Mouse (Mus musculus) layer of hippocampus, postnatal 10 days (tissue): ENCODE results near the gene Gtsf1. TPM values are rescaled to one million over a fixed set of nuclear protein-coding genes. Genes with fewer than 3 reads are reported as not detected.
A peak's percentile ranks its signal among the peaks of the same experiment; 100 is the strongest.

Source experiments
- DNase-seq, 2 experiments: peaks; one replicate each; pipeline ENCODE4 v3.0.0; 2021; ENCODE audit warnings: low spot score in 2 of 2
- total RNA-seq, 2 experiments: library from RNA; stranded (reverse); gene quantifications; 2 replicates each; pipeline ENCODE4 v1.2.3; 2021

The Gtsf1 gene
- total RNA-seq, 2 experiments from 2014 or later: not detected

DNA sequence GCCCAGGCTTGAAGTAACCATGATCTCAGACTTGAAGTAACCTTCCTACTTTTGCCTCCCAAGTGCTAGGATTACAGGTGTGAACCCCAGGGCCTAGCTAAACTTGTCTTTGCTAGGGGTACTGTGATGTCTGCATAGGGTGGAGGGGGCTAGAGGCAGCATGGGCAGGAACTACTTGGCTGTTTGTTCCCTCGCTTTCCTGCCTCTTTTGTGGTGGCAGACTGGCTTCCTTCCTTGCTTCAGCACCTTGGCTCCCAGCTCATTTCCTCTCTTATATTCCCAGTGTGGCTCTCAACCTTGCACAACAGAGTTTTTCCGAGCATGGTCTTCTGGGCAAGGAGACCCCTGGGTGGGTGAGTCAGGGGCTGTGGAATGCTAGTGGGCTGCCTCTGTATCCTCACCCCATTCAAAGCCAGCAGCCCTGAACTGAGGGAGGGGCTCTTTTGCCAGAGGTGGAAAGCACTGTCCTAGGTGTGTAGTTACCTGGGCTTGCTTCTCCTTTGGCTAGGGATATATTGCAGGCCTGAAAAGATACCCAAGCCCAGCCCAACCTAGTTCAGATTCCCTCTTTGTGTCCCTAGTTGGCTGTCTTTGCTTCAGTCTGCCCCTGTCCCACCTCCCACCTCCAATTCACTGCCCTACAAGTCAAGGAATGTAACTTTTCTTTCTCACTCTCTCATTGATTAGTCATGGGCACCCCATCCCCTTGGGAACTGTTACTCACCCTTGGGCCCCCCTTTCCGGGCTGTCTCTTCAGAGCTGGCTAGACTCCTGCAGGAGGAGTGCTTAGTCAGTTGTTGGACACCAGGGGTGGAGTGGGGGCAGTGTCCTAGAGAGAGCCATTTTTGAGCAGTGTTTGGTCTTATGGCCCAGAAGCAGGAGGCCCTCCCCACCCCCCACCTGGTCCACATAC lies 52.3 kb downstream of the Gtsf1 start:
- DNase-seq: no peak

DNA sequence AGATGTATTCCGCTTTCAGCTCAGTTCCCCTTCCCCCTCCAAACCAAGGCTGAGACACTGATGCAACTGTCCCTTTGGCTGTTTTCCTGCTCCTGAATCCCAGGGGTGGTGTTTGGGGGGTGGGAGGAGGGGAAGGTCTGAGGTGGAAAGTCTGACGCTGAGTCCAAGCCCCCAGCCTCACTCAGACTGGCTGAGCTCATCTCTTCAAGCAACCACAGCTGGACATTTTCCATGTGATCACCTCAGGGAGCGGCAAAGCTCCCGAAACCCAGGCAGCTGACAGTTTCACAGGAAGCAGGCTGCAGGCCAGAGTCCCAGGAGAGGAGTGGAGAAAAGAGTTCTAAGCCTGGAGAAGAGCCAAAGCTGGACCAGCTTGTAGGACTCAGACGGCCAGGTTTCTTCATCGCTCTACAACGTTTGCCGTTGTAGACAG lies 53.4 kb downstream of the Gtsf1 start:
- DNase-seq: no peak

DNA sequence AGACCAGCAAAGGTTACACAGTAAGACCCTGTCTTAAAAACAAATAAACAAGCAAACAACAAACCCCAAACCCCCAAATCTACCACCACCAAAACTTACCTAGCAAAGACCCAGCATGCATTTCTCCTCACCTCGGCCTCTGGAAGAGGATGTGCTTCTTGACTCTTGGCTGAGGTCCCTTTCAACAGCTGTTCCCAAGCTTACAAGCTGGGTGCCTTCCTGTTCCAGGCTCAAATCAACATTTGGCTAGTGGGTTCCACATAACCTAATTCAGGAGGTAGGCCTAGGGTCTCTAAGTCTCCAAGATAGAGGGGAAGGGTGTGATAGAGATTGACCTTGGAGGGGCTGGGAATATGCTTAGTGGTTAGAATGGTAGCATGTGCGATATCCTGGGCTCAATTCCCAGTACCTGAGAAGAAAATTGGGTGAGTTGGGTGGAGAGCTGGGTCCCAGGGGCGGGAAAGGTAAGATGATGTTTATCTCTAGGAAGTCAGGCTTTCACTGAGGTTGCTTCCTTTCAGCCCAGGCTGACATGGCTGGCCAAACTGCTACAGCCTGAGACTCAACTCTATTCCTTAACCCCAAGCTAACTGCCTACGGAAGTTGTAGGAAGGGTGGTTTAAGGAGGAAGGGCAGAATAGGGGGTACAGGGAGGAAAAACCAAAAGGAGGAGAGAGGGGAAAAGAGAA lies 55.0 kb downstream of the Gtsf1 start:
- no peak for DNase-seq

DNA sequence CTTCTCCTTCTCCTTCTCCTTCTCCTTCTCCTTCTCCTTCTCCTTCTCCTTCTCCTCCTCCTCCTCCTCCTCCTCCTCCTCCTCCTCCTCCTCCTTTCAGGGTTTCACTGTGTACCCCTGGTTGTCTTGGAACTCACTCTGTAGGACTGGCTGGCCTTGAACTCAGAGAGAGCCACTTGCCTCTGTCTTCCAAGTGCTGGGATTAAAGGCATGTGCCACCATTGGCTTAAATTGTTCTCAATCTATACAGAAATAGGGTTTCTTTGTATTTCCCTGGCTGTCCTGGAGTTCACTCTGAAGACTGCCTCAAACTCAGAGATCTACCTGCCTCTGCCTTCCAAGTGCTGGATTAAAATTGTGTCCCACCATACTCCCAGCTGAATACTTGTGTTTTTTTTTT lies 57.8 kb downstream of the Gtsf1 start:
- no peak for DNase-seq

DNA sequence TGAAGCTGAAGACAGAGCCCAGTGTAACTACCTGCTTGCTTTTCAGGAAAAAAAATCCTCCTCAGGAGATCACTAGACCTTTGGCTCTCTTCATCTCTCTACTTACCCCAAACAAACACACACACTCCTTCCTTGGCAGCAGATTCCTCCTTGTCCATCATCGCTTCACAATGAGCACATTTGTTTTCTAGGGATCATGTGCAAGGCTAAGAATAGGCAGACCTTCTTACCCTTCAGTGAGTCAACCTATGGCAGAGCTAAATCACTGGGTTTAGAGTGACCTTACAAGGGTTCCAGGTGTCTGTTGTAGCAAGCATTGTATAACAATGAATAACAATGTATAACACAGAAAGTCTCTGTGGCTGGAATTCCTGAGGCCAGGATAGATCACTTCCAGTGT lies 58.5 kb downstream of the Gtsf1 start:
- DNase-seq: no peak

DNA sequence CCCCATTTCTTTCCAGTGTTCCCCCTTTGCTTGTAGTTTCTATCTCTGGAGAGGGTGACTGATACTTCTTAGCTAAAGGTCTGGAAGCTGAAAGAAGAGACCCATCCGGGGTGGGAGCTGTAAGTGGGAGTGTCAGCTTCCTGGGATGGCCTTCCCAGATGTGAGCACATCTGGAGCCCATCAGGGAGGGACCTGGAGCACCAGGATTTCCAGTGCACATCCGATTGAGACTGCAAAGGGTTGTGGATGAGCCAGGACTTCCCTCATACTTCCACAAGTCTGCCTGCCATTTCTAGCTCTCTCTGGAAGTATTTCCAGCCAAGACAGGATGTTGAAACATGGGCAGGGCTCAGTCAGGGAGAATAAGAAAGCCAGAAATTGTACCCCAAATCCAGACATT lies 59.1 kb downstream of the Gtsf1 start:
- DNase-seq: no peak

DNA sequence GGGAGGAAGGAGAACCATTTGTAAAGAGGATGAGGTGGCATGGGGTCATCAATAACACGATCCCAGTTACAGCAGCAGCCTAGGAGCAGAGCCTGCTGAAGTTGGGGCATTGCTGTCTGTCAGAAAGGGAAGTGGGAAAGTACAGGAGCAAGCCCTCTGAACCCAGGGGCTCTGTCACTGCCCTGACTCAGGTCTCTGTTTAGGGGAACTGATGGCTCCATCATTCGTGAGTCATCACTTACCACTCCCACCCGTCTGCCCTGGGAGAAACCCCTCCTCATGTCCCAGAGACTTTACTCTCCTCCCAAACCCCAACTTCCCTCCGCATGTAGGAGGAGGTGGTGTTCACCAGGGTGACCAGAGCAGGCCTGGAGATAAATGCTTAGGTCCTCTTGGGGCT lies 59.8 kb downstream of the Gtsf1 start:
- DNase-seq: no peak

DNA sequence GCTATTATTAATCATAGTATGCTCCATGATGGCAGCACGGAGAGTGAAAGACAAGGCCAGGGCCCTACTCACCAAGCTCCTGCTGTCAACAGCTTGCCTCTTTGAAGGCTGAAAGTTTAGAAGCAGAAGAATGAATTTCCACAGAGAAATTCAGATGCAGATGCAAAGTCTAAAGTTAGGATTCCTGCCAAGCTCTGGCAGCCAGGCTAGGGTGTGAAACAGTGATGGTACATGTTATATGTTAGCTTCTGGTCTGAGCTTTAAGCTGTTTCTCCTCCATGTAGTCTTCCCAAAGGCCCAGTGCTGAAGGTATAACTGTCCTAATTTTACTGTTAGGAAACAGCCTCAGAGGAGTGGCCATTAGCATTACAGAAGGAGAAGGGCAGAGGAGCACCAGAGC lies 61.1 kb downstream of the Gtsf1 start:
- no peak for DNase-seq

DNA sequence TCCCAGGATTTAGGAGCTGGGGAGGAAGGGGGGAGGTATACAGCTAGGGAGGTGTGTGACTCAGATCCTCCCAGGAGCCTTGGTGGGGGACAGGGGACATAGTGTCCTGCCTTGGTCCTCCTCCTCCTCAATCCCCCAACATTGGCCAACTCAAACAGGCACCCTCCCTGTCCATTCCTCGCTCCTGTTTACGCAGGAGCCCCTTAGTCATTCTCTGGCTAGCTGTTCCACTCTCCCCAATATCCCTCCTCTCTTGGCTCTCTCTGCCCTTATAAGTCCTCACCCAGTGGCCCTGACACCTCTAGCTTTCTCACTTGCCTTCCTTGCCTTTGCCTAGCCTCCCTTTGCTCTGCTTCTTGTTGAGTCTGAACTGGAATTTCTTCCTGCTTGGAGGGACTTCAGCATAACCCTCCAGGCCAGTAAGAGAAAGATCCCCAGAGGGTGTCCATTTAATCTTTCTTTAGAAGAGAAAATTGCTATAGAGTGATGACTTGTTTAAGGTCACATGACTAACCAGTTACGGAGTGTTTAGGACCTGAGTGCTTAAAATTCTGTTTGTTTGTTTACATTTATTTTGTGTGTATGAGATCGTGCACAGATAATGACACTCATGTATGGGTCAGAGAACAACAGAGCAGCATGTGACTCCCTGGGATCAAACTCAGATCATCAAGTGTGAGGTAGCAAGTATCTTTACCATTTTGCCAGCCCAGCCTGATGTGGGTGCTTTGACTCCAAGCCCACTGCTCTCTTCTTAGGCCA lies 61.9 kb downstream of the Gtsf1 start:
- DNase-seq: no peak

DNA sequence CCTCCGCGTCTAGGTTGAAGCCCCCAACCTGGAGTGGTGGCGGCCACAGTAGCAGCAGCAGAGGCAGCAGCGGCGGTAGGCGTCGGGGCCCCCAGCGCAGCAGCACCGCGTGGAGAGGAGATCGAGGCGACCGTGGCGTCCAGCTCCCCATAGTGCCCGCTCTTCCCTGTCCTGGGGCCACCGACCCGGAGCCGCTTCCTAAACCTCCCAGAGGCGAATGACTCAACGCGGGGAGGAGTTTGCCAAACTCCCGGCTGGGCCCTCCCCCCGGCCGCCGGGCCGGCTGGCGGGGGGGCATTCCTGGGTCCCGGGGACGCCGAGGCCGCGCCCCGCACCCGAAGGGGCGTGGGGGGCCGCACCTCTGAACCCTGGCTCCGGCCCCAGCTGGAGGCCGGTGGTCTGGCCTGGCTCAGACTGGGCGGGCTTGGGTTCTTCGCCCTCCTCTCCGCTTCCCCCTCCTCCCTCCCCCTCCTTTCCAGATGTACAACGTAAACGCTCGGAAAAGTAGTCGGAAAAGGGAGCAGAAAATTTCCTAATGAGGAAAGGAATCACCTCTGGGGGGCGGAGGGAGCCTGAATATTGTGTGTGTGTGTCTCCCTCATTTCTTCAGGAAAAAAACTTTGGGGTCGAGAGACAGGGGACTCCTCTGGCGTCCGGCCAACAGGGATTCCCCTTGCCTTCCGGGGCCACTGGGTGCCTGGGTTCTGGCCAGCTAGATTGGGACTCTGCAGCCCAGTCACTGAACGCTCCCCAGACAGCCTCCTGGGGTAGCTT lies 63.7 kb downstream of the Gtsf1 start, which contains the start of gene Itga5:
Gene Itga5, minus strand, starts transcription at position 388 of the 774 bp plus-strand sequence.
- peak in 1 of 2 experiments; percentile 47 for DNase-seq

DNA sequence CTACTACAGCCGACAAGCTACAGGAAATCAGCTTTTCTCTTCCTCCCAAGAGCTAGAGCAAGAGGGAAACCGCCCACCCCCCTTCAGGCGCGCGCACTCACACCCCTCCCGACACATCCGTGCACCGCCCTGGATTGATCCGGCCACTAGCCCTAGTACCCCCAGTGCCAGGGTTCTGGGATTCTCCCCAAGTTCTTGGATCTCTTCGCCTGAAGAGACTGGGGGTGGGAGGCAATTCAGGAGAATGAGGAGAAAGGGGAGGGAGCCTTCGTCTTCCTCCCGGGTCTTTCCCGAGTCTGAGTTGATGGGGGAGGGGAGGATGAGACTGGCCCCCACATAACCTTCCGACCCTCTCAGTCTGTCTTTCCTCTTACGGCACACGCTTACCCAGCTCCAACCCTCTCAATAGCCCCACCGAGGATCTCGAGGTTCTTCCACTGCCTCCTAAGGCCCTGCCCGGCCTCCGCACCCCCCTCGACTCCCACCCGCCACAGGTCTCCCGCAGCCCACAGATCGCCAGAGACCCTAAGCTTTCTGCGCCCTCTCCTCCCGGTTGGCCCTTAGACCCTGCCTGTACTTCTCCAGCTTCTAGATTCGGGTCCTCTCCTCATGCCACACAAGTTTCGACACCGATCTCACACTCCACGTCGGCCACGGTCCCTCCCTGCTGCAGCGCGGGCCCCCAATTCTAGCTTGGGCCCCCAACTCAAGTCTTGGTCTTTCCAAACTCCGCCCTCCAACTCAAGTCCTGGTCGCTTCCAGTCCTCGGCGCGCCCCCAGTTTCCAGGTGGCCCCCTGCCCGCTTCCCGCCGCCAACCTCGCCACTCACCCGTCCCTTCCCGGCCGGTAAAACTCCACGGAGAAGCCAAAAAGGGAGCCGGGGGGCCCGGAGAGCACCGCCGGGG lies 64.5 kb downstream of the Gtsf1 start:
- no peak for DNase-seq

DNA sequence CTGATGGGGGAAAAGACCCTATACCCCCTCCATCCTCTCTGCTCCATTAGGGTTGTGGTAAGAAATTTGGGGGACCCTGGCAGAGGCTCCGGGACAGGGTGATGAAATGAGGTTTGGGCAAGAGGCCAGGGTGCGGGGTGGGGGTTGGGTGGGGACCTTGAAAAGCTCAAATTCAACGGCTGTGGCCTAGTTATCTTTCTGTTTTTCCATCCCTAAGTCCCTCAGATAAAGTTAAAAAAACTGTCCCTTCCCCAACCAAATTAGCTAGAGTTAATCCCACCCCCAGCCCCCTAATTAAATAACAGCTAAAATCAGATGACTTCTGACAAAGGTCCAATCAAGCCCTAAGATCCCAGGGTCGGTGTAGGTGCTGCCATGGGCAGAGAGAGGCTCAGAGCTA lies 65.5 kb downstream of the Gtsf1 start:
- DNase-seq: no peak

DNA sequence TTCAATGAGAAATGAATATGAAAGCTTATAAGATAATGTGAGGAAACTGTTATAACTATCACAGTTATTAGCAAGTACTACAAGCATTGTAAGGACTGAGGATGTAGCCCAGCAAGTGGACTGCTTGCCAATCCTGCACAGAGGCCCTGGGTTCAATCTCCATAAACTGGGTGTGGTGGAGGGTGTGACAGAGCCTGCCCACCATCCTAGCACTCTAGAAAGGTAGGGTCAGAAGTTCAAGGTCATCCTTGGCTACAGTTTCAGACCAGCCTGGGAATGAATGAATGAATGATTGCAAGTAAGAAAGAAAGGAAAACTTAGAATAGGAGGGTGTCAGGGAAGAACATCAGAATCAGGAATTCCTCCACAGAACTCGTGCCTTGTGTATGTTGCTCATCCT lies 66.5 kb downstream of the Gtsf1 start:
- no peak for DNase-seq

DNA sequence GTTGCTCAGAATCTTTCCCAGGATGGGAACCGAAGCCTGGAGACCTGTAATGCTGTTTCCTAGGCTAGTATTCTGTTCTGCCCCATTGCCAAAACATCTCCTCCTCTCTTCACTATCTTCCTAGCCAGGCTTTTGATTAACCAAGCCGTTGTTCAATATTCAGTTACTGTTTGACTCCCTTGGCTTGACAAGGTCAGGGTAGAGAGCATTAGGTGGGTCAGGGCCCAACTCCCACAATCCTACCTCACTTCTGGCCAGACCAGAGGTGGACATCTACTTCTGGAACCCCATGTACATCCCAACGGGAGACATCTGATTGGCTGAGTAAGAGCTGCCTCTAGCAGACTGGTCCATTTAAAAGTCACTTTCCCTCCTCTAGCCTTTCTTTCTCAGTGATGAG lies 67.3 kb downstream of the Gtsf1 start:
- no peak for DNase-seq

DNA sequence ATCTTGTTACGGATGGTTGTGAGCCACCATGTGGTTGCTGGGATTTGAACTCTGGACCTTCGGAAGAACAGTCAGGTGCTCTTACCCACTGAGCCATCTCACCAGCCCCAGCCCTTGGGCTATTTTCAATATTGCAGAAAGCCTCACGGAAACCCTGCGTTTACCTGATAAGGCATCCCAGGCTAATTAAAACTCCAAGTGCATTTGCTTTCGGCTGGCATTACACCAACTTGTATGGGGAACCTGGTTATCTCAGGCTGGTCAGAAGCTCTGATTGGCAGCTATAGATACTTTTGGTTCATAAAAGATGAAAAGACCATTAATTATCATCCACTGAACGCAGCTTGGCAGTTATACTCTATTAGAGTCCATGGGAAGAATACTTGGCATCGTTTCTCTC lies 67.9 kb downstream of the Gtsf1 start:
- DNase-seq: no peak

DNA sequence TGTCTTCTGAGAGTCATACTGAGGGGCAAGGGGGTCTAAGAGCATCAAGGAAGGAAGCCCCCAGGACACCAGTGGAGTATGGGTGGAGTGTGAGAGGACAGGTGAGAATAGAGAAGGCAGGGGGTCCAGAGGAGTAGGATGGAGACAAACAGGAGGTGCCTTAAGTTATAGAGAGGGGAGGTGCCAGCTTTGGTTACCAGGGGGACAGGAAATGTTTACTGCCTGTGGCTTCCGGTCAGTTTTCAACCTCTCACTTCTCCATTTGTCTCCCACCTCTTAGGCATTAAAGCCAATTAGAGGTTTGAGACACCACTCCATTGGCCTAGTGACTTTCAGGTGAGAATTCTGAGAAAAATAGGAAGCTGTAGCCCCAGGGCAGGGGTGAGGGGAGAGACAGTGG lies 69.0 kb downstream of the Gtsf1 start:
- no peak for DNase-seq

DNA sequence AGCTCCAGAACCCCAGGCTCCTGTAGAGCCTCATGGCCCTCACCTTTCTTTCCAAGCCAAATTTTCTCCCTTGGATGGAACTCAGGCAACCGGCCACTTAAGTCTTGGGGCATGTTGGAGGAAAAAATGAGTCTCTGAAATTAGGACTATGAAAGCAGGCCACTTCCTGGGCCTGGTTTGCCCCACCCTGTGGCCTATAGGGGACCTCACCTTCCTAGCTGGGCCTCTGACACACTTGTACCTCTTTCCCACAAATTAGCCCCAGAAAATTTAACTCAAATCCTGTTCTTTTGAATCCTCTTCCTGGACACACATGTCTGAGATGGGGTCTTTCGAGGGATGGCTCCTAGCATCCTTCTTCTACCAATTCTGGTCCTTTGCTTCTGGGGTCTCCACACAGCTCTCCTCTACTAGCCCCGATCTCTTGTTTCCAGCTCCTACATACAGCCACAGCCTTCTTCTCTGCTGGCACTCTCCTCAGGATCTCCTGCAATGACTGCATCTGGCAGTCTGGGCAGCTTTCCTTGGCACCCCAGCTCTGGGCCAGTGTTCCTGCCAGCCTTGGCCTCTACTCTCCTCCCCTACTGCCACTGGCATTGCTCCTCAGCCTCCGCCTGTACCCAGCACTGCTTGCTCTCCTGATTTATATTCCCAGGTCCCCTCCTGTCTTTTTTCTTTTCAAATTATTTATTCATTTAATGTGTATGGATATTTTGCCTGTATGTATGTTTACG lies 70.2 kb downstream of the Gtsf1 start:
- peak; percentile 66 to 72 for DNase-seq

DNA sequence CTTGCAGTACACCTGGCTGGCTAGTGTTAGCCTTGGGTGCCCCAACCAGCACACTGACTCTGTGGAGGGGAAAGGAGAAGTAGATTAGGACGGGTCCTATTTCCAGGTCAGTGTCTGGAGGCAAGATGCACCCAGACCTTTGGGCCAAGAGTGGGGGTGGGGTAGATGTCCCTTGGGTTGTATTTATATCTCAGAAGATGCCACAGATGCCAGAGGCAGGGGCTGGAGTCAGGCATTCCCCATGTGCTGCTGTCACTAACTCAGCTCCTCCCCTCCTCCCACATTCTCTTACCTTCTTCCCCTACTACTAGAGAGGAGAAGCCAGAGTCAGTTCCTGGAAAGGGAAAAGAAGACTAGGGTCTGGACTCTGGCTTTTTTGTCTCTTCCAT lies 71.2 kb downstream of the Gtsf1 start:
- no peak for DNase-seq
